ENCODE assay signal across 8 mouse cellular contexts in the genomic region with DNA sequence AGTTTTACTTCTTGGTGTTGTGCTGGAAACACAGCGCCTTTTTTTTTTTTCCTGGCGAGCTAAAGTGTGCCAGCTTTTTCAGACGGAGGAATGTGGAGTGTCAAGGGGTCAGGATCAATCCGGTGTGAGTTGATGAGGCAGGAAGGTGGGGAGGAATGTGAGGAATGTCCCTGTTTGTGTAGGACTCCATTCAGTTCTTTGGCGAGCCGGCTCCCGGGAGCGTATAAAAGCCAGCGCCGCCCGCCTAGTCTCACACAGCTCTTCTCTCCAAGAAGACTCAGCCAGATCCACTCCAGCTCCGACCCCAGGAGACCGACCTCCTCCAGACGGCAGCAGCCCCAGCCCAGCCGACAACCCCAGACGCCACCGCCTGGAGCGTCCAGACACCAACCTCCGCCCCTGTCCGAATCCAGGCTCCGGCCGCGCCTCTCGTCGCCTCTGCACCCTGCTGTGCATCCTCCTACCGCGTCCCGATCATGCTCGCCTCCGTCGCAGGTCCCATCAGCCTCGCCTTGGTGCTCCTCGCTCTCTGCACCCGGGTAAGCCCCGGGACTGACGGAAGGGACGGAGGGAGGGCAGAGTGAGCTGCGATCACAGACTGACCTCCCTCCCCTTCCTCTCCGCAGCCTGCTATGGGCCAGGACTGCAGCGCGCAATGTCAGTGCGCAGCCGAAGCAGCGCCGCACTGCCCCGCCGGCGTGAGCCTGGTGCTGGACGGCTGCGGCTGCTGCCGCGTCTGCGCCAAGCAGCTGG. TPM values are rescaled to one million over a fixed set of nuclear protein-coding genes. Genes with fewer than 3 reads are reported as not detected.
DNase-seq lines count a peak whose midpoint lies in the region; ATAC-seq and TF ChIP-seq lines count a peak whose summit lies in the region.

Ccn2 (plus strand) TSS at position 193 of the 753 bp plus-strand sequence.

- TF ChIP-seq POLR2A in heart, adult 2 months (IDR thresholded peaks at IDR 0.05; ENCODE audit: insufficient read depth, low read depth, low read length): peak; percentile 86

- H3K4me2 ChIP-seq in embryonic facial prominence, embryonic 13.5 days: peak within 1 kb of the TSS; percentile 73
- peak within 1 kb of the TSS; percentile 70 for H3K4me2 ChIP-seq in limb, embryonic 12.5 days
- H3K4me2 ChIP-seq in midbrain, embryonic 13.5 days (replicated peaks): peak within 1 kb of the TSS; percentile 61
- H3K4me2 ChIP-seq in stomach, embryonic 14.5 days (replicated peaks; ENCODE audit: low read depth, low read length): peak within 1 kb of the TSS; percentile 68

- peak within 1 kb of the TSS; percentile 88 for H3K27ac ChIP-seq in embryonic facial prominence, embryonic 13.5 days
- H3K27ac ChIP-seq in heart, adult 2 months: peak within 1 kb of the TSS; percentile 95
- peak within 1 kb of the TSS; percentile 89 for H3K27ac ChIP-seq in limb, embryonic 12.5 days
- peak within 1 kb of the TSS; percentile 9; the same call in 1 of the 2 replicates for H3K27ac ChIP-seq in midbrain, embryonic 13.5 days
- peak within 1 kb of the TSS; percentile 89 for H3K27ac ChIP-seq in stomach, embryonic 14.5 days (ENCODE audit: low read length)

- peak; percentile 86 to 90 for DNase-seq in heart, adult 2 months
- peak; percentile 88 for DNase-seq in kidney, adult 18-20 months

- no peaks in the 10 kb centered on the region; the same call in 1 of the 2 replicates for H3K9me3 ChIP-seq in erythroblast, embryonic 14.5 days (ENCODE audit: control insufficient read depth, low read length)
- H3K9me3 ChIP-seq in embryonic facial prominence, embryonic 13.5 days: no peaks in the 10 kb centered on the region
- no peaks in the 10 kb centered on the region for H3K9me3 ChIP-seq in limb, embryonic 12.5 days
- H3K9me3 ChIP-seq in midbrain, embryonic 13.5 days: no peaks in the 10 kb centered on the region
- H3K9me3 ChIP-seq in stomach, embryonic 14.5 days (ENCODE audit: control insufficient read depth, low read depth, low read length): no peaks in the 10 kb centered on the region

- peak within 1 kb of the TSS; percentile 42 for H3K4me3 ChIP-seq in erythroblast, embryonic 14.5 days (replicated peaks)
- H3K4me3 ChIP-seq in embryonic facial prominence, embryonic 13.5 days: peak within 1 kb of the TSS; percentile 64
- peak within 1 kb of the TSS; percentile 63 for H3K4me3 ChIP-seq in heart, adult 2 months
- peak within 1 kb of the TSS; percentile 64 for H3K4me3 ChIP-seq in limb, embryonic 12.5 days (replicated peaks)
- H3K4me3 ChIP-seq in midbrain, embryonic 13.5 days (replicated peaks): peak within 1 kb of the TSS; percentile 55
- H3K4me3 ChIP-seq in stomach, embryonic 14.5 days (ENCODE audit: low read depth, low read length): peak within 1 kb of the TSS; percentile 47

- no peaks in the 10 kb centered on the region for H3K36me3 ChIP-seq in erythroblast, embryonic 14.5 days (ENCODE audit: control insufficient read depth)
- 0 out of 2 replicates have a peak, but pooled peaks cover 5% of the 10 kb centered on the region for H3K36me3 ChIP-seq in embryonic facial prominence, embryonic 13.5 days
- H3K36me3 ChIP-seq in heart, adult 2 months (ENCODE audit: control insufficient read depth, insufficient read depth, low read length): peaks cover 20% of the 10 kb centered on the region
- no peaks in the 10 kb centered on the region for H3K36me3 ChIP-seq in limb, embryonic 12.5 days
- H3K36me3 ChIP-seq in midbrain, embryonic 13.5 days: no peaks in the 10 kb centered on the region
- H3K36me3 ChIP-seq in stomach, embryonic 14.5 days (ENCODE audit: control insufficient read depth, insufficient read depth, low read length): no peaks in the 10 kb centered on the region; the same call in 1 of the 2 replicates

- 0 out of 2 replicates have a peak, but pooled peaks cover 1% of the 10 kb centered on the region for H3K4me1 ChIP-seq in erythroblast, embryonic 14.5 days (ENCODE audit: control insufficient read depth)
- peaks cover 56% of the 10 kb centered on the region for H3K4me1 ChIP-seq in embryonic facial prominence, embryonic 13.5 days
- peaks cover 12% of the 10 kb centered on the region for H3K4me1 ChIP-seq in heart, adult 2 months (ENCODE audit: control insufficient read depth, insufficient read depth, low read length)
- peaks cover 54% of the 10 kb centered on the region for H3K4me1 ChIP-seq in limb, embryonic 12.5 days (replicated peaks)
- H3K4me1 ChIP-seq in midbrain, embryonic 13.5 days (replicated peaks): peaks cover 12% of the 10 kb centered on the region
- H3K4me1 ChIP-seq in stomach, embryonic 14.5 days (ENCODE audit: control insufficient read depth, insufficient read depth, low read length): peaks cover 19% of the 10 kb centered on the region

- H3K9ac ChIP-seq in embryonic facial prominence, embryonic 13.5 days: peak within 1 kb of the TSS; percentile 89
- peak within 1 kb of the TSS; percentile 85 for H3K9ac ChIP-seq in heart, adult 2 months (ENCODE audit: low read depth, low read length)
- peak within 1 kb of the TSS; percentile 81 for H3K9ac ChIP-seq in limb, embryonic 12.5 days (replicated peaks)
- peak within 1 kb of the TSS; percentile 63 for H3K9ac ChIP-seq in midbrain, embryonic 13.5 days (replicated peaks)
- peak within 1 kb of the TSS; percentile 47 for H3K9ac ChIP-seq in stomach, embryonic 14.5 days (replicated peaks; ENCODE audit: low read depth, low read length)

- intact Hi-C loops in heart, adult 2 months (cut with DNase I): loop anchor here (2.0 kb wide), 1 partner anchor 25 kb away; no protein-coding TSS in a partner anchor

- peak; percentile 69; the same call in 1 of the 2 replicates for TF ChIP-seq EP300 in heart, adult 2 months (IDR thresholded peaks at IDR 0.05; ENCODE audit: insufficient read depth, low read depth, low read length)

- no peaks in the 10 kb centered on the region for H3K79me2 ChIP-seq in heart, adult 2 months (replicated peaks; ENCODE audit: control insufficient read depth, insufficient read depth, low read length)

- no peak; the same call in 1 of the 2 replicates for TF ChIP-seq CTCF in heart, adult 2 months (IDR thresholded peaks at IDR 0.05)

- H3K27me3 ChIP-seq in erythroblast, embryonic 14.5 days (ENCODE audit: control insufficient read depth): peaks cover 37% of the 10 kb centered on the region
- H3K27me3 ChIP-seq in embryonic facial prominence, embryonic 13.5 days: no peaks in the 10 kb centered on the region
- no peaks in the 10 kb centered on the region for H3K27me3 ChIP-seq in heart, adult 2 months (ENCODE audit: control insufficient read depth, insufficient read depth, low read length)
- H3K27me3 ChIP-seq in limb, embryonic 12.5 days: peaks cover 7% of the 10 kb centered on the region
- H3K27me3 ChIP-seq in midbrain, embryonic 13.5 days: no peaks in the 10 kb centered on the region
- no peaks in the 10 kb centered on the region for H3K27me3 ChIP-seq in stomach, embryonic 14.5 days (ENCODE audit: control insufficient read depth, insufficient read depth, low read length)

- WGBS in embryonic facial prominence, embryonic 13.5 days: under 1% methylated on average over 53 of the region's 53 CpGs
- WGBS in heart, adult 2 months: under 1% methylated on average over 53 of the region's 53 CpGs
- WGBS in limb, embryonic 12.5 days: 0% methylated on average over 53 of the region's 53 CpGs
- WGBS in midbrain, embryonic 13.5 days: under 1% methylated on average over 53 of the region's 53 CpGs
- WGBS in stomach, embryonic 14.5 days: under 1% methylated on average over 53 of the region's 53 CpGs

- no peak for ATAC-seq in erythroblast, adult 5-6 weeks (replicated peaks; ENCODE audit: low FRiP score, poor library complexity, severe bottlenecking)
- peak; percentile 68 for ATAC-seq in embryonic facial prominence, embryonic 13.5 days (ENCODE audit: insufficient number of reproducible peaks, insufficient read depth, low FRiP score, low TSS enrichment, low read depth)
- peak; percentile 89 for ATAC-seq in limb, embryonic 12.5 days (ENCODE audit: insufficient number of reproducible peaks, insufficient read depth, low FRiP score, low TSS enrichment, low read depth)
- ATAC-seq in midbrain, embryonic 13.5 days: peak; percentile 96
- peak; percentile 80 for ATAC-seq in stomach, embryonic 14.5 days (ENCODE audit: insufficient number of reproducible peaks, insufficient read depth, low FRiP score, low read depth)

RNA-seq across cellular contexts. Expression of gene Ccn2, which starts in this region (rescaled TPM):
- polyA plus RNA-seq in erythroblast, embryonic 14.5 days (2012): not detected in 2 replicates
- 1.7 TPM in 1 of 2 replicates, not detected in the other for total RNA-seq in erythroblast, adult 5-6 weeks (2015; ENCODE audit: low replicate concordance)
- total RNA-seq in erythroblast, adult 5-6 weeks (2017; ENCODE audit: low replicate concordance): 0.70 TPM in 1 of 2 replicates, not detected in the other
- polyA plus RNA-seq in embryonic facial prominence, embryonic 13.5 days (2015; fragmentation: Nextera tagmentation; extraction: Ambion mirVana): 25.3 and 40.2 TPM in 2 replicates
- 100 to 1,000 TPM in 1 of 2 experiments, 10 to 100 TPM in 1; 62.8 to 108 TPM for total RNA-seq in heart, adult 2 months (2021)
- 93.2 and 141 TPM in 2 replicates for polyA plus RNA-seq in heart, adult 2 months (2012; rRNA removed)
- 7.5 and 11.0 TPM in 2 replicates for polyA plus RNA-seq in limb, embryonic 12.5 days (2016; fragmentation: Nextera tagmentation; extraction: Ambion mirVana)
- polyA plus RNA-seq in midbrain, embryonic 13.5 days (2015; fragmentation: Nextera tagmentation; extraction: Ambion mirVana): 2.0 and 4.2 TPM in 2 replicates
- polyA plus RNA-seq in stomach, embryonic 14.5 days (2014; fragmentation: Nextera tagmentation; extraction: Ambion mirVana): 11.3 and 12.5 TPM in 2 replicates

Comparison
In these comparisons a context has a peak if more than half of its experiments do, and no peak if none do; other contexts are left out.
1. RNA of gene Ccn2 (total RNA-seq): 62.8 to 108 TPM in heart, adult 2 months; 0.70 to 1.7 TPM in erythroblast, adult 5-6 weeks; every median in the first group is over 10 times any median in the second.
2. H3K27ac ChIP-seq: peak in every context shown above with its lines; median percentile 95 in heart, adult 2 months; 89 in limb, embryonic 12.5 days; 89 in stomach, embryonic 14.5 days; 88 in embryonic facial prominence, embryonic 13.5 days; 9 in midbrain, embryonic 13.5 days.
3. Peak in every context shown above with its lines, with median percentiles within 50 percentile points of each other: H3K4me3 ChIP-seq, H3K4me2 ChIP-seq and H3K9ac ChIP-seq.